Mouse (Mus musculus): ENCODE results near the gene Atp6v0b. TPM values are rescaled to one million over a fixed set of nuclear protein-coding genes. Genes with fewer than 3 reads are reported as not detected.
A peak's percentile ranks its signal among the peaks of the same experiment; 100 is the strongest.

Gene Atp6v0b
- polyA plus RNA-seq, 1 experiment from 2014 or later, result 601 TPM

GRCm38 (mm10) chr4:117917847-117918246 is 30.7 kb upstream of the Atp6v0b start:
- H3K27me3 ChIP-seq, result no peaks in the 10 kb centered on the region
- 95% methylated on average over 4 of the region's 4 CpGs for WGBS
- H3K4me2 ChIP-seq, result no peak overlapping the region
- H3K9ac ChIP-seq, result no peak overlapping the region
- no peaks in the 10 kb centered on the region for H3K9me3 ChIP-seq
- peaks cover 24% of the 10 kb centered on the region for H3K4me1 ChIP-seq (replicated peaks)
- H3K4me3 ChIP-seq, result no peak overlapping the region
- no peaks in the 10 kb centered on the region for H3K36me3 ChIP-seq
- no peak overlapping the region for H3K27ac ChIP-seq (replicated peaks)
- ATAC-seq (ENCODE audit: low FRiP score, low read depth), result no peak

DNA sequence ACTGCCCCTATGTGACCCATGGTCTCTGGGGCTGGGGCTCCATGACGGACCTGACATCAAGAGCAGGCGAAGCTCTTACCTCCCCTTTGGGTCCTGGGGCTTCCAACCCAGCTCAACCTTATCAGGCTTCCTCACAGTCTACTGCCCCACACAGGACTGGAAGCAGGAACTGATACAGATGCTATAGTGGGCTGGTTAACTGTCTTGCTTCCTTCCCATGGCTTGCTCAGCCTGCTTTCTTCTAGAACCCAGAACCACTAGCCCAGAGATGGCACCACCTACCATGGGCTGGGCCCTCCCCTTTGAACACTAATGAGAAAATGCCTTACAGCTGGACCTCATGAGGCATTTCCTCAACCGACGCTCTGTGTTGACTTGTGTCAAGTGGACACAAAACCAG is 30.3 kb upstream of the Atp6v0b start:
- no peaks in the 10 kb centered on the region for H3K27me3 ChIP-seq
- WGBS, result 95% methylated on average over 4 of the region's 4 CpGs
- ATAC-seq (ENCODE audit: low FRiP score, low read depth), result no peak
- H3K36me3 ChIP-seq, result no peaks in the 10 kb centered on the region
- H3K4me3 ChIP-seq, result no peak overlapping the region
- H3K4me1 ChIP-seq (replicated peaks), result peaks cover 28% of the 10 kb centered on the region
- no peak overlapping the region for H3K4me2 ChIP-seq
- H3K27ac ChIP-seq (replicated peaks), result no peak overlapping the region
- H3K9ac ChIP-seq, result no peak overlapping the region
- no peaks in the 10 kb centered on the region for H3K9me3 ChIP-seq

DNA sequence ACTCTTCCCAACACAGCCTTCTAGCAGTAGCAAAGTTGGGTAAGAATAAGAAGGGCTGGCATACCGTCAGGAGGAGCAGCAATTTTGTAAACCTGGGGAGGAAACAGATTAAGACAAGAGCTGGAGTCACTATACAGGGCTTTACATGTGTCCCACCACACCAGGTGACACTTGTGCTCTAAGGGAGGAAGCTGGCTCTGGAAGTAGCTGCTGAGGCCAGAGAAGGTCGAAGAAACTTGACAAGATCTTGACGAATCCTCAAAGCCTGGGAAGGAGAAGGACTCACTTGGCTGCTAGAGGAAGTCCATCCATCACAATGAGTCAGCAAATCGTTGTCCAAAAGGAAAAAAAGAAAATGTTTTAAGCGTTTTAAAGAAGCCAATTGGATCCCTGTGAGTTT is 29.3 kb upstream of the Atp6v0b start:
- Histone ChIP-seq H3K27ac (replicated peaks) (no peak overlapping the region), H3K9ac (no peak overlapping the region), H3K4me1 (replicated peaks) (peaks cover 38% of the 10 kb centered on the region), H3K36me3 (peaks cover 7% of the 10 kb centered on the region), H3K4me2 (peak overlapping the region; percentile 97; the same call in 1 of the 2 replicates), H3K4me3 (no peak overlapping the region), H3K27me3 (no peaks in the 10 kb centered on the region), H3K9me3 (no peaks in the 10 kb centered on the region)
- 84% methylated on average over 5 of the region's 5 CpGs for WGBS
- ATAC-seq (ENCODE audit: low FRiP score, low read depth), result no peak

DNA sequence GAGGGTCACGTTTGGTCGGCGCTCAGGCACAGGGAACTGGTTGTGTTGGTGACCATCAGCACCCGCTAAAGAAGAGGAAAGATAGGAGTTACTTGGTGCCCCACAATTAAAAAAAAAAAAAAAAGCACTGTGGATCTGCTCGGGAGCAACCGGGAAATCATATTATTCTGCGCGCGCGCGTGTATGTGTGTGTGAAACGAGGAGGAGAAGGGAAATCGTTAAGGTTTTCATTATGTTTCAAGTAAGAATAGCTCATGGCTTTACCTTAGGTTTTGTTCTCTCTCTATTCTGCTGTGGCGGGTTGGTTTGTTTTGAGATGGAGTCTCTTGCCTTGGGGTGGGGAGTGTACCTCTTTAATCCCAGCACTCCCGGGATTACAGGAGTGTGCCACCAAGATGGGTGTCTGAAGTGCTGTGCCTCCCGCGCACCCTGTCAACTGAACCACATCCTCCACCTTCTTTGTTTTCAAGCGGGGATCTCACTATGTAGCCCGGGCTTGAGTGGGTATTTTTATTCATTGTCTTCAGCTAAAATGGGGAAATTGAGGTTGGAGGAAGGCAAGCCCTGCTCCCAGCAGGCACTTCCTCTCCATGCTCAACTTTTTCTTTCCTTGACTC is 28.5 kb upstream of the Atp6v0b start:
- H3K9ac ChIP-seq, result peak overlapping the region; percentile 87
- H3K27ac ChIP-seq (replicated peaks), result peak overlapping the region; percentile 89
- H3K27me3 ChIP-seq, result no peaks in the 10 kb centered on the region
- WGBS, result 3% methylated on average over 19 of the region's 19 CpGs
- H3K9me3 ChIP-seq, result no peaks in the 10 kb centered on the region
- peaks cover 46% of the 10 kb centered on the region for H3K4me1 ChIP-seq (replicated peaks)
- H3K36me3 ChIP-seq, result peaks cover 13% of the 10 kb centered on the region
- no peak; the same call in 1 of the 2 replicates for ATAC-seq (ENCODE audit: low FRiP score, low read depth)
- peak overlapping the region; percentile 72 for H3K4me3 ChIP-seq
- peak overlapping the region; percentile 97 for H3K4me2 ChIP-seq

DNA sequence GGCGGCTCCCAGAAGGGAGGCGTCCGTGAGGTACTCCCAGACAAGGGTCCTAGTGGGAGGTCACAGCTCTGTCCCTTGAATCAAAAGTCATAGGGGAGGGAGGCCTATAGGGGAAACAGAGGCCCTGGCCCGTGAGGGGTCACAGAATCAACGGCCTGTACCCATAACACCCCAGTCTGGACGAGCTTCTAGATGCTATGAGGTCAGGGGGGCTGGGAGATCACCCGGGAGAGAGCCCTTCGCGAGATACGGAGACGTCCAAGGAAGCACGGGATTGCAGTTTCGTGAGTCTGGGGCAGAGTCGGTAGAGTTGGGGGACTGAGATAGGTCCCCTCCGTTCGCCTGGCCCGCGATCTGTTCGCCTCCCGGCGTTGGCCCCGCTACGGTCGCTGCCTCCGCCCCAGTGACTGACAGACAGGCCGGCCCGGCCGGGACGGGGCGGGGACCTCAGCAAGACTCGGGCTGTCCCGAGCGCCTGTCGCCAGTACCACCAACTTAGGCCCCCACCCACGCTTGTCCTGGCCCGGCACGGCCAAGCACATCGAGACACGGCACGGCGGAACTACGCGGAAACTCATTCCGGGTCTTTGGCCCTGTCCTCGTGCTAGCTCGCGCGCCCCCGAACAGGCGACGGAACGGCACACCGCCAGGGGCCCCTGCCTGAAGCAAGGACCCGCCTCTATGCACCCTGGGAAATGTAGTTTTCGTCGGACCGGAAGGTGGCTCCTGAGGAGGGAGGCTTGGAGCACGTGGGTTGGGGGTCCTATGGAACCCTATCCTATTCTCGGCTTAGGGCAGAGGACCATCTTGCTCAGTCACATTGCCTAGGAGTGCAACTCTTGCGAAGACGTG is 27.7 kb upstream of the Atp6v0b start, which contains the start of gene Ipo13:
Ipo13 (minus strand) TSS at position 409 of the 852 bp plus-strand sequence.
- H3K4me3 ChIP-seq, result peak within 1 kb of the TSS; percentile 72
- peak within 1 kb of the TSS; percentile 89 for H3K27ac ChIP-seq (replicated peaks)
- no peaks in the 10 kb centered on the region for H3K27me3 ChIP-seq
- H3K9ac ChIP-seq, result peak within 1 kb of the TSS; percentile 87
- ATAC-seq (ENCODE audit: low FRiP score, low read depth), result peak; percentile 95
- under 1% methylated on average over 48 of the region's 61 CpGs for WGBS
- H3K9me3 ChIP-seq, result no peaks in the 10 kb centered on the region
- peak within 1 kb of the TSS; percentile 97 for H3K4me2 ChIP-seq
- peaks cover 13% of the 10 kb centered on the region for H3K36me3 ChIP-seq
- H3K4me1 ChIP-seq (replicated peaks), result peaks cover 54% of the 10 kb centered on the region

- Histone ChIP-seq H3K9me3 (no peaks in the 10 kb centered on the region), H3K27me3 (no peaks in the 10 kb centered on the region), H3K27ac (replicated peaks) (0 out of 2 replicates have a peak overlapping the region, but pooled peaks have one; percentile 6), H3K9ac (peak overlapping the region; percentile 87), H3K4me2 (peak overlapping the region; percentile 97), H3K4me1 (replicated peaks) (peaks cover 62% of the 10 kb centered on the region), H3K4me3 (peak overlapping the region; percentile 72), H3K36me3 (peaks cover 13% of the 10 kb centered on the region)
- 11% methylated on average over 8 of the region's 8 CpGs for WGBS
- peak; percentile 0; the same call in 1 of the 2 replicates for ATAC-seq (ENCODE audit: low FRiP score, low read depth)
Observed at GRCm38 (mm10) chr4:117914031-117914430, 26.9 kb upstream of the Atp6v0b start.

GRCm38 (mm10) chr4:117913421-117913820 is 26.3 kb upstream of the Atp6v0b start:
- peak overlapping the region; percentile 87 for H3K9ac ChIP-seq
- H3K27ac ChIP-seq (replicated peaks), result no peak overlapping the region; the same call in 1 of the 2 replicates
- WGBS, result 38% methylated on average over 3 of the region's 3 CpGs
- peaks cover 13% of the 10 kb centered on the region for H3K36me3 ChIP-seq
- H3K4me3 ChIP-seq, result peak overlapping the region; percentile 72
- H3K9me3 ChIP-seq, result no peaks in the 10 kb centered on the region
- ATAC-seq (ENCODE audit: low FRiP score, low read depth), result no peak
- peak overlapping the region; percentile 97 for H3K4me2 ChIP-seq
- H3K4me1 ChIP-seq (replicated peaks), result peaks cover 68% of the 10 kb centered on the region
- H3K27me3 ChIP-seq, result no peaks in the 10 kb centered on the region

GRCm38 (mm10) chr4:117912685-117913273 is 25.6 kb upstream of the Atp6v0b start:
- Histone ChIP-seq H3K4me1 (replicated peaks) (peaks cover 74% of the 10 kb centered on the region), H3K27ac (replicated peaks) (no peak overlapping the region), H3K4me3 (peak overlapping the region; percentile 72), H3K36me3 (peaks cover 13% of the 10 kb centered on the region), H3K4me2 (peak overlapping the region; percentile 97), H3K9me3 (no peaks in the 10 kb centered on the region), H3K27me3 (no peaks in the 10 kb centered on the region), H3K9ac (peak overlapping the region; percentile 87; the same call in 1 of the 2 replicates)
- 54% methylated on average over 7 of the region's 7 CpGs for WGBS
- no peak for ATAC-seq (ENCODE audit: low FRiP score, low read depth)

GRCm38 (mm10) chr4:117912131-117912561 is 25.0 kb upstream of the Atp6v0b start:
- H3K36me3 ChIP-seq, result peaks cover 13% of the 10 kb centered on the region
- peak overlapping the region; percentile 97 for H3K4me2 ChIP-seq
- no peak overlapping the region for H3K27ac ChIP-seq (replicated peaks)
- 81% methylated on average over 13 of the region's 13 CpGs for WGBS
- ATAC-seq (ENCODE audit: low FRiP score, low read depth), result no peak
- no peak overlapping the region for H3K9ac ChIP-seq
- H3K4me1 ChIP-seq (replicated peaks), result peaks cover 77% of the 10 kb centered on the region
- no peaks in the 10 kb centered on the region for H3K27me3 ChIP-seq
- no peak overlapping the region for H3K4me3 ChIP-seq
- no peaks in the 10 kb centered on the region for H3K9me3 ChIP-seq

DNA sequence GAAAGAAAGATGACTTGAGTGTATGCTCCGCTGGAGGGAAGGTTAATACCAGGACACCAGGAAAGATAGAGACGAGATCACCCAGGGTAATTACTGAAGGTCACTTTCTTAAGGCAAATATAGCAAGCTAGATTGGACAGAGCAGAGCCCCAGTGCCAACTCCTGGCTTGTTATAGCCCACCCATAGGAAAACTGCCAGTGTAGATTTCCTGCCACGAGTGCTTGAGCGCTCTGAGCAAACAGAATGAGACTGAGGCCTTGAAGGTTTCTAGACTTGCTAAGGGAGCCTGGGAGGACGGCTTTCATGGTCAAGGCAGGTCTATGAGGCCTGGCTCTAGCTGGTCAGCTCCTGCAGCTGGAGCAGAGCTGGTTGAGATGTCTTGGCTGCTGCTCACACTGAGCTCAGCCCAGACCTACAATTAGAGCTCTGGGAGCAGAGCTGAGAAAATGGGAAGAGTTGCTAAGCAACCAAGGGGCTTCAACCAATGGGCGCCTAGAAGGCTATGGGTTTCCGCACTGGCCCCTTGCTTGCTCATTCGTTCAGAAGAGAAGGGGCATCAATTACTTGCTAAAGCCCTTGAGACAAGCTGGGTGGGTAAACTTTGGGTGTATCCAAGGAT is 21.8 kb upstream of the Atp6v0b start:
- Histone ChIP-seq H3K9ac (no peak overlapping the region), H3K4me2 (peak overlapping the region; percentile 53), H3K4me1 (replicated peaks) (peaks cover 65% of the 10 kb centered on the region), H3K9me3 (no peaks in the 10 kb centered on the region), H3K36me3 (peaks cover 19% of the 10 kb centered on the region), H3K27ac (replicated peaks) (peak overlapping the region; percentile 76), H3K4me3 (peak overlapping the region; percentile 2; the same call in 1 of the 2 replicates), H3K27me3 (no peaks in the 10 kb centered on the region)
- 39% methylated on average over 8 of the region's 8 CpGs for WGBS
- peak; percentile 79 for ATAC-seq (ENCODE audit: low FRiP score, low read depth)

DNA sequence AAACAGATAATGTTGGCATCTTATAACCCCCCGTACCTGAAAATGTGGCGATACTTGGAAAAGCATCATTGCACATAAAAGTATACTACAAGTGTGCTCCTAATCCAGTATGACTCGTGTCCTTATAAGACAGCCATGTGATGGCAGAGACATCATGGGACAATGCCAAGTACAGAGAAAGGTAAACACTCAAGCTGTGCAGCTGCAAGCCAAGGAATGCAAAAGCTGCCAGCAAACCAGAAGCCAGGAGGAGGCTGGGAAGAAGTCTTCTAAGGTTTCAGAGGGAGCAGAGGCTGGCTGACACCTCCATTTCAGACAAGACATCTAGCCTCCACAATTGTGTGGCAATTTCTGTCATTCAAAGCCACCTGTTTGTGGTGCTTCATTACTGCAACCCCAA is 19.1 kb upstream of the Atp6v0b start:
- 85% methylated on average over 3 of the region's 3 CpGs for WGBS
- no peak for ATAC-seq (ENCODE audit: low FRiP score, low read depth)
- Histone ChIP-seq H3K4me1 (replicated peaks) (peaks cover 37% of the 10 kb centered on the region), H3K36me3 (peaks cover 37% of the 10 kb centered on the region), H3K9me3 (no peaks in the 10 kb centered on the region), H3K27ac (replicated peaks) (no peak overlapping the region), H3K9ac (no peak overlapping the region), H3K4me2 (no peak overlapping the region), H3K4me3 (no peak overlapping the region), H3K27me3 (no peaks in the 10 kb centered on the region)
